Comparison of ENCODE assay signal across 16 mouse cellular contexts in the genomic region with DNA sequence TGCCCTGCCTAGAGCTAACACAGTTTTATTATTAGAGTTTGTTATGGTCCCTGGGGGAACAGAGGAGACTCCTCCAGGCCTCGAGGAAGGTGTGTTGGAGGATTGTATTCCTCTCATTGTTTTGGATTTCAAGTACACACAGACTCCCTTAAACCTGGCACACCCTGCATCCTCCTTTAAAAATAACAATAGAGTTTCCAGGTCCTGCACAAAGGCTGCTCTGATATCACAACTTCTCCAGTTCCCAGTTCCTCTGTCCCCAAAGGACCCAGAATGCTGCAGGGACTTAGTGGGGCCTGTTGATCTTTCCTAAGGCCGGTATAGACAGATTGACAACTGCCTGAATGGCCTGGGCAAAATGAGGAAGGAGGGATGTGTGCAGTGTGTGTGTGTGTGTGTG. TPM values are rescaled to one million over a fixed set of nuclear protein-coding genes. Genes with fewer than 3 reads are reported as not detected.
A peak's percentile ranks its signal among the peaks of the same experiment; 100 is the strongest.
DNase-seq lines count a peak whose midpoint lies in the region; ATAC-seq lines count a peak whose summit lies in the region.
"Had no signal": no experiment of that assay in that cellular context is flagged by ENCODE, and none has a peak within 500 bp of the region (broad histone marks: within the 10 kb centered on the region; RNA-seq: fewer than 3 reads in every experiment).

No protein-coding gene starts in this region.

- H3K27ac ChIP-seq in forebrain, embryonic 13.5 days: 0 out of 2 replicates have a peak overlapping the region, but pooled peaks have one; percentile 4
- H3K27ac ChIP-seq in forebrain, embryonic 11.5 days (ENCODE audit: low read depth, low read length): no peak overlapping the region
- peak overlapping the region; percentile 62 for H3K27ac ChIP-seq in midbrain, embryonic 14.5 days (replicated peaks; ENCODE audit: low read depth, low read length)
- H3K27ac ChIP-seq: liver, embryonic 15.5 days; neural tube, embryonic 12.5 days had no signal

- H3K27me3 ChIP-seq in forebrain, embryonic 13.5 days: peaks cover 13% of the 10 kb centered on the region
- H3K27me3 ChIP-seq in forebrain, embryonic 11.5 days (ENCODE audit: control insufficient read depth, insufficient read depth, low read length): no peaks in the 10 kb centered on the region
- H3K27me3 ChIP-seq in midbrain, embryonic 14.5 days (ENCODE audit: control insufficient read depth, insufficient read depth, low read length): no peaks in the 10 kb centered on the region

- no peaks in the 10 kb centered on the region for H3K36me3 ChIP-seq in forebrain, embryonic 13.5 days (ENCODE audit: poor library complexity, severe bottlenecking)
- H3K36me3 ChIP-seq in forebrain, embryonic 11.5 days (ENCODE audit: control insufficient read depth, insufficient read depth, low read length): no peaks in the 10 kb centered on the region
- H3K36me3 ChIP-seq in midbrain, embryonic 14.5 days (ENCODE audit: control insufficient read depth, insufficient read depth, low read length): no peaks in the 10 kb centered on the region
- H3K36me3 ChIP-seq: G1E; liver, embryonic 15.5 days; neural tube, embryonic 12.5 days had no signal

- H3K4me2 ChIP-seq in forebrain, embryonic 13.5 days: no peak overlapping the region
- no peak overlapping the region for H3K4me2 ChIP-seq in forebrain, embryonic 11.5 days (ENCODE audit: low read depth, low read length, severe bottlenecking)
- H3K4me2 ChIP-seq in midbrain, embryonic 14.5 days (ENCODE audit: low read length): no peak overlapping the region
- H3K4me2 ChIP-seq: liver, embryonic 15.5 days; neural tube, embryonic 12.5 days had no signal

- WGBS in forebrain, embryonic 13.5 days: 49% methylated on average over 2 of the region's 2 CpGs
- 49% methylated on average over 2 of the region's 2 CpGs for WGBS in forebrain, embryonic 11.5 days
- 32% methylated on average over 2 of the region's 2 CpGs for WGBS in midbrain, embryonic 14.5 days

- ATAC-seq in forebrain, embryonic 13.5 days: no peak
- no peak for ATAC-seq in forebrain, embryonic 11.5 days (replicated peaks; ENCODE audit: low FRiP score)
- ATAC-seq in midbrain, embryonic 14.5 days (ENCODE audit: low FRiP score, low TSS enrichment): no peak
- no peak for ATAC-seq in CD4-positive, CD25-positive, alpha-beta regulatory T cell, adult 4 months

- peaks cover 15% of the 10 kb centered on the region for H3K4me1 ChIP-seq in forebrain, embryonic 13.5 days
- no peaks in the 10 kb centered on the region for H3K4me1 ChIP-seq in forebrain, embryonic 11.5 days (replicated peaks; ENCODE audit: control insufficient read depth, insufficient read depth, low read length)
- H3K4me1 ChIP-seq in midbrain, embryonic 14.5 days (ENCODE audit: control insufficient read depth, insufficient read depth, low read length): no peaks in the 10 kb centered on the region
- H3K4me1 ChIP-seq: liver, embryonic 15.5 days; megakaryocyte, embryonic 14.5 days; neural tube, embryonic 12.5 days had no signal

- no peak overlapping the region for H3K9ac ChIP-seq in forebrain, embryonic 13.5 days
- no peak overlapping the region for H3K9ac ChIP-seq in forebrain, embryonic 11.5 days (ENCODE audit: low read length)
- no peak overlapping the region for H3K9ac ChIP-seq in midbrain, embryonic 14.5 days (replicated peaks; ENCODE audit: low read length)
- H3K9ac ChIP-seq: liver, embryonic 15.5 days; neural tube, embryonic 12.5 days had no signal

- H3K9me3 ChIP-seq in forebrain, embryonic 13.5 days (replicated peaks): no peaks in the 10 kb centered on the region
- H3K9me3 ChIP-seq in forebrain, embryonic 11.5 days (ENCODE audit: control insufficient read depth, low read length): no peaks in the 10 kb centered on the region
- H3K9me3 ChIP-seq in midbrain, embryonic 14.5 days (ENCODE audit: control insufficient read depth, low read length): no peaks in the 10 kb centered on the region
- H3K9me3 ChIP-seq: G1E; liver, embryonic 15.5 days; megakaryocyte, embryonic 14.5 days; neural tube, embryonic 12.5 days had no signal

- H3K4me3 ChIP-seq in forebrain, embryonic 13.5 days: no peak overlapping the region
- H3K4me3 ChIP-seq in forebrain, embryonic 11.5 days (ENCODE audit: low read depth, low read length): no peak overlapping the region
- H3K4me3 ChIP-seq in midbrain, embryonic 14.5 days (replicated peaks; ENCODE audit: low read depth, low read length): no peak overlapping the region
- H3K4me3 ChIP-seq: liver, embryonic 15.5 days; megakaryocyte, embryonic 14.5 days; neural tube, embryonic 12.5 days had no signal

- no peak for DNase-seq in forebrain, embryonic 11.5 days (ENCODE audit: low spot score)
- peak; percentile 38 for DNase-seq in lung, postnatal 10 days
- DNase-seq in lung, postnatal 4 days: no peak
- peak; percentile 68 to 85 for DNase-seq in heart, adult 9 months (ENCODE audit: low spot score in 2 of 2)
- DNase-seq in midbrain, embryonic 14.5 days: peak; percentile 17
- DNase-seq in urinary bladder, postnatal 4 days (ENCODE audit: low spot score in 2 of 2): no peak
- DNase-seq: cerebellum, adult 2 months; kidney, adult 8-10 months had no signal

RNA-seq across cellular contexts. Expression of gene Noto, which starts 21.1 kb away (rescaled TPM):
- not detected in 2 replicates for polyA plus RNA-seq in forebrain, embryonic 13.5 days (2015; fragmentation: Nextera tagmentation; extraction: Ambion mirVana)
- not detected in 2 replicates for polyA plus RNA-seq in forebrain, embryonic 11.5 days (2014; fragmentation: Nextera tagmentation; extraction: Ambion mirVana)
- not detected in 2 replicates for polyA plus RNA-seq in midbrain, embryonic 14.5 days (2014; fragmentation: Nextera tagmentation; extraction: Ambion mirVana)
- polyA plus RNA-seq in CD4-positive, CD25-positive, alpha-beta regulatory T cell, adult 4 months (2017; shearing (Covaris generic)): not detected
- polyA plus RNA-seq: cerebellum, adult 2 months; G1E; hindbrain, embryonic 11.5 days; limb, embryonic 11.5 days; liver, embryonic 15.5 days; neural tube, embryonic 12.5 days had no signal

RNA-seq across cellular contexts. Expression of gene Rab11fip5, which starts 28.2 kb away (rescaled TPM):
- polyA plus RNA-seq in forebrain, embryonic 13.5 days (2015; fragmentation: Nextera tagmentation; extraction: Ambion mirVana): 7.1 and 8.5 TPM in 2 replicates
- 4.5 and 5.1 TPM in 2 replicates for polyA plus RNA-seq in forebrain, embryonic 11.5 days (2014; fragmentation: Nextera tagmentation; extraction: Ambion mirVana)
- polyA plus RNA-seq in midbrain, embryonic 14.5 days (2014; fragmentation: Nextera tagmentation; extraction: Ambion mirVana): 15.0 and 15.7 TPM in 2 replicates
- under 1 TPM; 0.14 to 0.42 TPM for polyA plus RNA-seq in CD4-positive, CD25-positive, alpha-beta regulatory T cell, adult 4 months (2017; shearing (Covaris generic))
- polyA plus RNA-seq: G1E had no signal

RNA-seq across cellular contexts. Expression of gene Smyd5, which starts 29.2 kb away (rescaled TPM):
- 40.0 and 51.9 TPM in 2 replicates for polyA plus RNA-seq in forebrain, embryonic 13.5 days (2015; fragmentation: Nextera tagmentation; extraction: Ambion mirVana)
- 49.8 and 52.7 TPM in 2 replicates for polyA plus RNA-seq in forebrain, embryonic 11.5 days (2014; fragmentation: Nextera tagmentation; extraction: Ambion mirVana)
- polyA plus RNA-seq in midbrain, embryonic 14.5 days (2014; fragmentation: Nextera tagmentation; extraction: Ambion mirVana): 54.0 and 55.9 TPM in 2 replicates
- polyA plus RNA-seq in CD4-positive, CD25-positive, alpha-beta regulatory T cell, adult 4 months (2017; shearing (Covaris generic)): 10 to 100 TPM; 23.2 to 45.4 TPM

RNA-seq across cellular contexts. Expression of gene Cct7, which starts 48.7 kb away (rescaled TPM):
- 668 and 694 TPM in 2 replicates for polyA plus RNA-seq in forebrain, embryonic 13.5 days (2015; fragmentation: Nextera tagmentation; extraction: Ambion mirVana)
- 647 and 695 TPM in 2 replicates for polyA plus RNA-seq in forebrain, embryonic 11.5 days (2014; fragmentation: Nextera tagmentation; extraction: Ambion mirVana)
- 589 and 591 TPM in 2 replicates for polyA plus RNA-seq in midbrain, embryonic 14.5 days (2014; fragmentation: Nextera tagmentation; extraction: Ambion mirVana)
- polyA plus RNA-seq in CD4-positive, CD25-positive, alpha-beta regulatory T cell, adult 4 months (2017; shearing (Covaris generic)): 100 to 1,000 TPM; 315 to 339 TPM

RNA-seq across cellular contexts. Expression of gene Pradc1, which starts 49.2 kb away (rescaled TPM):
- 32.4 and 33.9 TPM in 2 replicates for polyA plus RNA-seq in forebrain, embryonic 13.5 days (2015; fragmentation: Nextera tagmentation; extraction: Ambion mirVana)
- polyA plus RNA-seq in forebrain, embryonic 11.5 days (2014; fragmentation: Nextera tagmentation; extraction: Ambion mirVana): 26.3 and 27.5 TPM in 2 replicates
- 15.0 and 18.5 TPM in 2 replicates for polyA plus RNA-seq in midbrain, embryonic 14.5 days (2014; fragmentation: Nextera tagmentation; extraction: Ambion mirVana)
- 10 to 100 TPM; 16.2 to 17.7 TPM for polyA plus RNA-seq in CD4-positive, CD25-positive, alpha-beta regulatory T cell, adult 4 months (2017; shearing (Covaris generic))

Comparison
In these comparisons a context has a peak if more than half of its experiments do, and no peak if none do; other contexts are left out.
1. DNase-seq: peak in lung, postnatal 10 days (single experiment), heart, adult 9 months (2 of 2) and midbrain, embryonic 14.5 days (single experiment); none in forebrain, embryonic 11.5 days (single experiment), lung, postnatal 4 days (0 of 2) and urinary bladder, postnatal 4 days (0 of 2).